Mouse (Mus musculus) liver, postnatal 0 days (tissue): Measurements from ENCODE around the gene Rtn4ip1. TPM values are rescaled to one million over a fixed set of nuclear protein-coding genes. Genes with fewer than 3 reads are reported as not detected.

Source experiments
- ATAC-seq: fragments of 200-750 bp; cut with Nextera tagmentation; 2 replicates; pipeline ENCODE4 v1.8.0; 2017; ENCODE audit warnings: mild to moderate bottlenecking, moderate library complexity
- DNase-seq: peaks from one replicate; pipeline ENCODE4 v3.0.0-alpha.2; 2016
- H3K27ac ChIP-seq: fragments of 300-500 bp; sonication (generic); 2 replicates; pipeline ENCODE4 v1.5.1; 2014; ENCODE audit warnings: antibody characterized with exemption, moderate library complexity, mild to moderate bottlenecking, low read depth
- H3K27me3 ChIP-seq: fragments of 300-500 bp; sonication (generic); 2 replicates; pipeline ENCODE4 v1.6.1; 2014; ENCODE audit warnings: low read length, control low read depth, mixed read lengths; ENCODE audit not compliant: insufficient read depth
- H3K36me3 ChIP-seq: fragments of 300-500 bp; sonication (generic); replicated peaks from 2 replicates; pipeline ENCODE4 v1.6.1; 2014; ENCODE audit warnings: mild to moderate bottlenecking, control low read depth, low read length, moderate library complexity, mixed read lengths; ENCODE audit not compliant: insufficient read depth
- H3K4me1 ChIP-seq: fragments of 300-500 bp; sonication (generic); 2 replicates; pipeline ENCODE4 v1.6.1; 2014; ENCODE audit warnings: antibody characterized with exemption, mild to moderate bottlenecking, control low read depth; ENCODE audit not compliant: insufficient read depth
- H3K4me2 ChIP-seq: fragments of 300-500 bp; sonication (generic); 2 replicates; pipeline ENCODE4 v1.6.1; 2014; ENCODE audit warnings: low read depth, mild to moderate bottlenecking, low read length, moderate library complexity, mixed read lengths
- H3K4me3 ChIP-seq: fragments of 300-500 bp; sonication (generic); 2 replicates; pipeline ENCODE4 v1.5.1; 2014; ENCODE audit warnings: low read depth, low read length
- H3K9ac ChIP-seq: fragments of 300-500 bp; sonication (generic); replicated peaks from 2 replicates; pipeline ENCODE4 v1.6.1; 2014; ENCODE audit warnings: mild to moderate bottlenecking, moderate library complexity
- H3K9me3 ChIP-seq: fragments of 300-500 bp; sonication (generic); 2 replicates; pipeline ENCODE4 v1.6.1; 2016; ENCODE audit warnings: mild to moderate bottlenecking, control low read depth, low read length, mixed read lengths
- CTCF ChIP-seq: sonication (generic); IDR thresholded peaks from 2 replicates; pipeline ENCODE4 v1.5.1; 2016; ENCODE audit warnings: antibody characterized with exemption, low read depth
- EP300 ChIP-seq: IDR thresholded peaks from 2 replicates; pipeline ENCODE4 v1.6.1; 2016; ENCODE audit warnings: antibody characterized with exemption, low read depth, mild to moderate bottlenecking
- WGBS: fragments of 180-500 bp; shearing (Covaris S2); extraction: QIAGEN DNeasy Blood & Tissue Kit; methylation state at CpG from one replicate; pipeline ENCODE4 v1.1.7; 2014; ENCODE audit not compliant: insufficient replicate concordance; 5-methylcytosine and 5-hydroxymethylcytosine counted together
- polyA plus RNA-seq: library from polyadenylated mRNA; unstranded; fragments of >200 nt; fragmentation: Nextera tagmentation; extraction: Ambion mirVana; gene quantifications from 2 replicates; pipeline ENCODE4 v1.2.1, GENCODE M21; 2015

Rtn4ip1 gene
- polyA plus RNA-seq, 1 experiment from 2014 or later: 9.6 TPM

GRCm38 (mm10) chr10:43887676-43888075 lies 13.9 kb upstream of the Rtn4ip1 start:
- TF ChIP-seq CTCF: no peak
- TF ChIP-seq EP300: no peak
- H3K9ac ChIP-seq: no peak overlapping the region
- no peaks in the 10 kb centered on the region for H3K27me3 ChIP-seq
- H3K36me3 ChIP-seq: peaks cover 12% of the 10 kb centered on the region; the same call in 1 of the 2 replicates
- 88% methylated on average over 9 of the region's 9 CpGs for WGBS
- no peaks in the 10 kb centered on the region for H3K9me3 ChIP-seq
- H3K4me3 ChIP-seq: no peak overlapping the region
- H3K4me1 ChIP-seq: no peaks in the 10 kb centered on the region
- no peak overlapping the region for H3K27ac ChIP-seq
- DNase-seq (no peak), ATAC-seq (no peak)
- no peak overlapping the region for H3K4me2 ChIP-seq

- no peak overlapping the region for H3K27ac ChIP-seq
- no peak overlapping the region for H3K9ac ChIP-seq
- H3K27me3 ChIP-seq: no peaks in the 10 kb centered on the region
- TF ChIP-seq CTCF (no peak), EP300 (no peak)
- 91% methylated on average over 16 of the region's 16 CpGs for WGBS
- H3K36me3 ChIP-seq: peaks cover 16% of the 10 kb centered on the region; the same call in 1 of the 2 replicates
- no peak overlapping the region for H3K4me2 ChIP-seq
- H3K4me3 ChIP-seq: no peak overlapping the region
- H3K9me3 ChIP-seq: no peaks in the 10 kb centered on the region
- no peaks in the 10 kb centered on the region for H3K4me1 ChIP-seq
- ATAC-seq (no peak), DNase-seq (no peak)
These were observed 12.6 kb upstream of the Rtn4ip1 start for GRCm38 (mm10) chr10:43888976-43889375.

- no peak for DNase-seq
- Histone ChIP-seq H3K36me3 (peaks cover 9% of the 10 kb centered on the region; the same call in 1 of the 2 replicates), H3K9ac (no peak overlapping the region), H3K27me3 (no peaks in the 10 kb centered on the region), H3K27ac (no peak overlapping the region), H3K4me2 (no peak overlapping the region), H3K4me3 (no peak overlapping the region), H3K9me3 (no peaks in the 10 kb centered on the region), H3K4me1 (no peaks in the 10 kb centered on the region)
- ATAC-seq: no peak
- 92% methylated on average over 4 of the region's 4 CpGs for WGBS
- TF ChIP-seq EP300 (no peak), CTCF (no peak)
These were observed 8.6 kb upstream of the Rtn4ip1 start for GRCm38 (mm10) chr10:43892971-43893370.

GRCm38 (mm10) chr10:43896065-43896464 lies 5.5 kb upstream of the Rtn4ip1 start:
- TF ChIP-seq CTCF (no peak), EP300 (no peak)
- Histone ChIP-seq H3K4me3 (no peak overlapping the region), H3K27me3 (no peaks in the 10 kb centered on the region), H3K9ac (no peak overlapping the region), H3K4me1 (0 out of 2 replicates have a peak, but pooled peaks cover 3% of the 10 kb centered on the region), H3K27ac (no peak overlapping the region), H3K36me3 (peaks cover 7% of the 10 kb centered on the region; the same call in 1 of the 2 replicates), H3K9me3 (no peaks in the 10 kb centered on the region), H3K4me2 (no peak overlapping the region)
- 72% methylated on average over 8 of the region's 8 CpGs for WGBS
- ATAC-seq: peak; percentile 31; the same call in 1 of the 2 replicates
- DNase-seq: no peak

- H3K27me3 ChIP-seq: no peaks in the 10 kb centered on the region
- whole genome bisulfite sequencing: 87% methylated on average over 7 of the region's 7 CpGs
- H3K4me3 ChIP-seq: no peak overlapping the region
- H3K9me3 ChIP-seq: no peaks in the 10 kb centered on the region
- no peak overlapping the region for H3K4me2 ChIP-seq
- DNase-seq (no peak), ATAC-seq (no peak)
- H3K9ac ChIP-seq: no peak overlapping the region
- H3K36me3 ChIP-seq: peaks cover 5% of the 10 kb centered on the region; the same call in 1 of the 2 replicates
- peaks cover 9% of the 10 kb centered on the region for H3K4me1 ChIP-seq
- no peak for TF ChIP-seq CTCF
- no peak for TF ChIP-seq EP300
- H3K27ac ChIP-seq: no peak overlapping the region
These were observed 3.3 kb upstream of the Rtn4ip1 start for GRCm38 (mm10) chr10:43898276-43898675.

- H3K4me2 ChIP-seq: peak overlapping the region; percentile 78
- H3K9ac ChIP-seq: peak overlapping the region; percentile 65
- H3K27ac ChIP-seq: peak overlapping the region; percentile 66; the same call in 1 of the 2 replicates
- no peaks in the 10 kb centered on the region for H3K27me3 ChIP-seq
- H3K9me3 ChIP-seq: no peaks in the 10 kb centered on the region
- DNase-seq (no peak), ATAC-seq (peak; percentile 70)
- TF ChIP-seq EP300: no peak
- TF ChIP-seq CTCF: no peak
- H3K4me3 ChIP-seq: peak overlapping the region; percentile 84
- peaks cover 9% of the 10 kb centered on the region for H3K4me1 ChIP-seq
- H3K36me3 ChIP-seq: no peaks in the 10 kb centered on the region
- WGBS: 5% methylated on average over 30 of the region's 30 CpGs
These were observed 580 bp upstream of the Rtn4ip1 start for GRCm38 (mm10) chr10:43900883-43901570.
